ENCODE assay signal across 8 mouse cellular contexts in the genomic region with DNA sequence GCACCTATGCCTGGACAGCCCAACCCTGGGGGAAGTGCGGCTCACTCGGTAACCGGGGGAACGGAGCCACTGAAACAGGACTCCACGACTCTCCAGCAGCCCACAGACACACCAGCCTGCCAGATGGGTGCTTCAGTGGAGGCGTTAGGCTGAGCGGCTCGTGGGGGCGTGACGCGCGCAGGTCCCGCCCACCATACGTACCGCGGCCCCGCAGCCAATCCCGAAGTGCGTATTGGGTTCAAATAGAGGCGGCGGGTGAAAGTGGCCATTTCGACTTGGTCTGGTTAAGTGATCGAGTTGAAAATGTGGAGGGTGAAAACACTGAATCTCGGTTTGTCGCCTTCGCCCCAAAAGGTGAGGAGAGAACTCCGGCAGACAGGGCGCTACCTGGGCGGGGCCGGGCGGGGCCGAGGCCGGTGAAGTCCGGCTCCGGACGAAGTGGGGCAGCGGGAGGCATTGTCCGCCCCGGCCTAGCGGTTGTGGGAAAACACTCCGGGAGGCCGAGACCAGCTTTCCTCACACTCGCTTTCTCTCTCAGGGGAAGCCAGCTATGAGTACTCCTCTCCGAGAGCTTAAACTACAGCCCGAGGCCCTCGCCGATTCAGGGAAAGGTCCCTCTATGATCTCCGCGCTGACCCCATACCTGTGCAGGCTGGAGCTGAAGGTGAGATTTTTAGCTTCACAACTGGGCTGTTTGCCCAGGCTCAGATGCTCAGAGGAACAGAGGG. TPM values are rescaled to one million over a fixed set of nuclear protein-coding genes. Genes with fewer than 3 reads are reported as not detected.
DNase-seq lines count a peak whose midpoint lies in the region; ATAC-seq and TF ChIP-seq lines count a peak whose summit lies in the region.

Spag5 (plus strand) TSS at position 173 of the 728 bp plus-strand sequence.

- peaks cover 32% of the 10 kb centered on the region for H3K4me1 ChIP-seq in forebrain, embryonic 10.5 days
- H3K4me1 ChIP-seq in heart, embryonic 15.5 days (replicated peaks): peaks cover 12% of the 10 kb centered on the region
- peaks cover 7 to 11% of the 10 kb centered on the region in 2 experiments for H3K4me1 ChIP-seq in liver, embryonic 14.5 days (replicated peaks; ENCODE audit: control insufficient read depth in 2 of 2, insufficient read depth in 2 of 2, low read length in 1 of 2)
- H3K4me1 ChIP-seq in neural tube, embryonic 11.5 days (ENCODE audit: control insufficient read depth, insufficient read depth, low read length): no peaks in the 10 kb centered on the region
- H3K4me1 ChIP-seq in stomach, postnatal 0 days (replicated peaks; ENCODE audit: control insufficient read depth, insufficient read depth): no peaks in the 10 kb centered on the region

- TF ChIP-seq EP300 in liver, embryonic 14.5 days (IDR thresholded peaks at IDR 0.05; ENCODE audit: low read depth): no peak
- no peak for TF ChIP-seq EP300 in stomach, postnatal 0 days (optimal IDR thresholded peaks at IDR 0.05)

- peak; percentile 99 for ATAC-seq in heart, embryonic 15.5 days (replicated peaks; ENCODE audit: insufficient number of reproducible peaks, insufficient read depth, low FRiP score, low read depth)
- peak; percentile 99 for ATAC-seq in liver, embryonic 14.5 days (ENCODE audit: insufficient read depth)
- ATAC-seq in neural tube, embryonic 11.5 days (ENCODE audit: insufficient read depth, low FRiP score, low TSS enrichment): peak; percentile 95
- ATAC-seq in stomach, postnatal 0 days (ENCODE audit: low FRiP score, low TSS enrichment): peak; percentile 99

- peak; percentile 82 to 87 for DNase-seq in CD8-positive naive resting alpha-beta T cell, adult 2 months (ENCODE audit: low read depth in 2 of 2, low spot score in 2 of 2)
- peak; percentile 83 for DNase-seq in c-Kit-positive CD71-negative TER-119-negative erythroid progenitor cells, embryonic 14.5 days (ENCODE audit: low read depth)
- DNase-seq in forebrain, embryonic 10.5 days (ENCODE audit: extremely low spot score, low spot score): peak; percentile 91
- peak; percentile 91 to 93 for DNase-seq in kidney, postnatal 25 days
- DNase-seq in liver, embryonic 14.5 days (ENCODE audit: low read depth in 3 of 3, low spot score in 3 of 3): peak; percentile 80 to 82 (median 80)
- peak; percentile 93 for DNase-seq in neural tube, embryonic 11.5 days (ENCODE audit: low spot score)
- DNase-seq in stomach, postnatal 0 days (ENCODE audit: low spot score): peak; percentile 90

- H3K9ac ChIP-seq in heart, embryonic 15.5 days: peak within 1 kb of the TSS; percentile 75
- peak within 1 kb of the TSS; percentile 90 for H3K9ac ChIP-seq in liver, embryonic 14.5 days (replicated peaks)
- peak within 1 kb of the TSS; percentile 77 for H3K9ac ChIP-seq in neural tube, embryonic 11.5 days (ENCODE audit: low read length)
- peak within 1 kb of the TSS; percentile 61 for H3K9ac ChIP-seq in stomach, postnatal 0 days (ENCODE audit: low read length)

- H3K36me3 ChIP-seq in forebrain, embryonic 10.5 days (replicated peaks): peaks cover 35% of the 10 kb centered on the region
- H3K36me3 ChIP-seq in heart, embryonic 15.5 days: peaks cover 21% of the 10 kb centered on the region
- H3K36me3 ChIP-seq in liver, embryonic 14.5 days (replicated peaks; ENCODE audit: control insufficient read depth, insufficient read depth, low read depth): peaks cover 35% of the 10 kb centered on the region
- peaks cover 5% of the 10 kb centered on the region; the same call in 1 of the 2 replicates for H3K36me3 ChIP-seq in neural tube, embryonic 11.5 days (ENCODE audit: control insufficient read depth, insufficient read depth, low read length)
- peaks cover 3% of the 10 kb centered on the region; the same call in 1 of the 2 replicates for H3K36me3 ChIP-seq in stomach, postnatal 0 days (ENCODE audit: control insufficient read depth, insufficient read depth, low read length)

- no peaks in the 10 kb centered on the region for H3K9me3 ChIP-seq in forebrain, embryonic 10.5 days
- no peaks in the 10 kb centered on the region; the same call in 1 of the 2 replicates for H3K9me3 ChIP-seq in heart, embryonic 15.5 days (replicated peaks)
- no peaks in the 10 kb centered on the region for H3K9me3 ChIP-seq in liver, embryonic 14.5 days (ENCODE audit: control insufficient read depth, low read length)
- H3K9me3 ChIP-seq in neural tube, embryonic 11.5 days (ENCODE audit: control insufficient read depth, low read length): no peaks in the 10 kb centered on the region
- no peaks in the 10 kb centered on the region for H3K9me3 ChIP-seq in stomach, postnatal 0 days (ENCODE audit: control insufficient read depth, low read length)

- no peak for TF ChIP-seq CTCF in liver, embryonic 14.5 days (IDR thresholded peaks at IDR 0.05; ENCODE audit: low read depth)
- no peak for TF ChIP-seq CTCF in stomach, postnatal 0 days (IDR thresholded peaks at IDR 0.05; ENCODE audit: low read depth)

- no peaks in the 10 kb centered on the region for H3K27me3 ChIP-seq in forebrain, embryonic 10.5 days (ENCODE audit: poor library complexity, severe bottlenecking)
- H3K27me3 ChIP-seq in heart, embryonic 15.5 days: no peaks in the 10 kb centered on the region
- H3K27me3 ChIP-seq in liver, embryonic 14.5 days (ENCODE audit: control insufficient read depth, insufficient read depth, low read length): no peaks in the 10 kb centered on the region
- H3K27me3 ChIP-seq in neural tube, embryonic 11.5 days (ENCODE audit: control insufficient read depth, insufficient read depth, low read length): no peaks in the 10 kb centered on the region
- H3K27me3 ChIP-seq in stomach, postnatal 0 days (ENCODE audit: control insufficient read depth, insufficient read depth, low read length): no peaks in the 10 kb centered on the region

- WGBS in forebrain, embryonic 10.5 days: under 1% methylated on average over 49 of the region's 49 CpGs
- WGBS in heart, embryonic 15.5 days: under 1% methylated on average over 49 of the region's 49 CpGs
- under 1% methylated on average over 49 of the region's 49 CpGs for WGBS in liver, embryonic 14.5 days (ENCODE audit: insufficient replicate concordance)
- under 1% methylated on average over 49 of the region's 49 CpGs for WGBS in neural tube, embryonic 11.5 days
- under 1% methylated on average over 49 of the region's 49 CpGs for WGBS in stomach, postnatal 0 days

- peak within 1 kb of the TSS; percentile 83 for H3K4me2 ChIP-seq in heart, embryonic 15.5 days
- peak within 1 kb of the TSS; percentile 79 for H3K4me2 ChIP-seq in liver, embryonic 14.5 days (ENCODE audit: low read depth)
- H3K4me2 ChIP-seq in neural tube, embryonic 11.5 days (ENCODE audit: low read depth): peak within 1 kb of the TSS; percentile 75
- peak within 1 kb of the TSS; percentile 79 for H3K4me2 ChIP-seq in stomach, postnatal 0 days (replicated peaks; ENCODE audit: low read depth)

- H3K27ac ChIP-seq in forebrain, embryonic 10.5 days: peak within 1 kb of the TSS; percentile 96
- H3K27ac ChIP-seq in heart, embryonic 15.5 days: peak within 1 kb of the TSS; percentile 80
- H3K27ac ChIP-seq in liver, embryonic 14.5 days: peak within 1 kb of the TSS; percentile 73
- 0 out of 2 replicates have a peak within 1 kb of the TSS, but pooled peaks have one; percentile 39 for H3K27ac ChIP-seq in neural tube, embryonic 11.5 days (ENCODE audit: low read depth, low read length)
- no peak within 1 kb of the TSS for H3K27ac ChIP-seq in stomach, postnatal 0 days (replicated peaks)

- peak within 1 kb of the TSS; percentile 75 for H3K4me3 ChIP-seq in forebrain, embryonic 10.5 days
- peak within 1 kb of the TSS; percentile 74 for H3K4me3 ChIP-seq in heart, embryonic 15.5 days
- peak within 1 kb of the TSS; percentile 77 to 98 for H3K4me3 ChIP-seq in liver, embryonic 14.5 days (ENCODE audit: insufficient read depth in 1 of 2, low read depth in 2 of 2, low read length in 2 of 2)
- H3K4me3 ChIP-seq in neural tube, embryonic 11.5 days (ENCODE audit: low read depth, low read length): peak within 1 kb of the TSS; percentile 81
- peak within 1 kb of the TSS; percentile 64 for H3K4me3 ChIP-seq in stomach, postnatal 0 days (ENCODE audit: low read depth, low read length)

RNA-seq across cellular contexts. Expression of gene Spag5, which starts in this region (rescaled TPM):
- polyA plus RNA-seq in forebrain, embryonic 10.5 days (2016; fragmentation: Nextera tagmentation; extraction: Ambion mirVana): 74.9 and 76.6 TPM in 2 replicates
- polyA plus RNA-seq in heart, embryonic 15.5 days (2015; fragmentation: Nextera tagmentation; extraction: Ambion mirVana): 21.6 and 30.9 TPM in 2 replicates
- 27.8 and 39.7 TPM in 2 replicates for polyA plus RNA-seq in liver, embryonic 14.5 days (2012; rRNA removed)
- polyA plus RNA-seq in liver, embryonic 14.5 days (2014; fragmentation: Nextera tagmentation; extraction: Ambion mirVana): 27.6 and 31.5 TPM in 2 replicates
- 48.0 and 52.7 TPM in 2 replicates for polyA plus RNA-seq in neural tube, embryonic 11.5 days (2014; fragmentation: Nextera tagmentation; extraction: Ambion mirVana)
- polyA plus RNA-seq in stomach, postnatal 0 days (2015; fragmentation: Nextera tagmentation; extraction: Ambion mirVana): 4.4 and 5.7 TPM in 2 replicates
